Mouse (Mus musculus) erythroblast, embryonic 14.5 days (primary cell): Measurements from ENCODE around the gene Col6a2. TPM values are rescaled to one million over a fixed set of nuclear protein-coding genes. Genes with fewer than 3 reads are reported as not detected.

Experiments
- H3K27me3 ChIP-seq: 2 replicates; pipeline ENCODE4 v1.6.1; 2012; ENCODE audit warnings: inconsistent platforms; ENCODE audit not compliant: control insufficient read depth
- H3K36me3 ChIP-seq: 2 replicates; pipeline ENCODE4 v1.6.1; 2012; ENCODE audit warnings: mild to moderate bottlenecking, inconsistent platforms; ENCODE audit not compliant: control insufficient read depth
- H3K4me1 ChIP-seq: 2 replicates; pipeline ENCODE4 v1.6.1; 2012; ENCODE audit warnings: inconsistent platforms; ENCODE audit not compliant: control insufficient read depth
- H3K4me3 ChIP-seq: replicated peaks from 2 replicates; pipeline ENCODE3; 2012; ENCODE audit warnings: moderate library complexity, mild to moderate bottlenecking, inconsistent platforms
- H3K9me3 ChIP-seq: 2 replicates; pipeline ENCODE4 v1.6.1; 2012; ENCODE audit warnings: low read length, inconsistent platforms, mixed read lengths; ENCODE audit not compliant: control insufficient read depth
- GATA1 ChIP-seq: IDR thresholded peaks from 2 replicates; pipeline ENCODE4 v1.6.1; 2012; ENCODE audit warnings: low read length, inconsistent platforms, mixed read lengths
- TAL1 ChIP-seq: IDR thresholded peaks from 3 replicates; pipeline ENCODE4 v1.6.1; 2012; ENCODE audit warnings: low read length, inconsistent platforms, mixed read lengths
- polyA plus RNA-seq: library from polyadenylated mRNA; stranded (reverse); fragments of >175 nt; gene quantifications from 2 replicates; pipeline ENCODE4 v1.2.3, GENCODE M21; 2012

Gene Col6a2
- polyA plus RNA-seq, 1 experiment: not detected

DNA sequence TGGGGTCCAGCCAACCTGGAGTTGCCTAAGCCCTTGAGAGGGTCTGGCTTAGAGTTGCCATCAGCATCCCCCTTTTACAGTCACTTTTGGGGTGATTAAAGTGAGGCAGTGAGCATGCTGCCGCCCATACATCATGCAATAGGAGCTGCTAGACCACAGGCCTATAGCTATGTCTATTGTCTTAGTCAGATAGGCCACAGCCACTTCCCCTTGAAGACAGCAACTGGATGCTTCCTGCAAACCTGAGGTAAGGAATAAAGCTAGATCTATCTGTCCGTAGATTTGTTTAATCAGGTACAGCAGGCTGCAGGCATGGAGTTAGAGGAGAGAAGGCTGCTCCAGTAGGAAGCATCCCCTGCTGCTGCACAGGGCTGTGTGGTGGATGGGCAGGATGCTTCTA is 52.4 kb downstream of the Col6a2 start:
- H3K4me3 ChIP-seq: no peak overlapping the region
- H3K4me1 ChIP-seq: no peaks in the 10 kb centered on the region
- no peak for TF ChIP-seq TAL1
- TF ChIP-seq GATA1: no peak
- no peaks in the 10 kb centered on the region for H3K36me3 ChIP-seq
- no peaks in the 10 kb centered on the region for H3K9me3 ChIP-seq
- H3K27me3 ChIP-seq: no peaks in the 10 kb centered on the region

DNA sequence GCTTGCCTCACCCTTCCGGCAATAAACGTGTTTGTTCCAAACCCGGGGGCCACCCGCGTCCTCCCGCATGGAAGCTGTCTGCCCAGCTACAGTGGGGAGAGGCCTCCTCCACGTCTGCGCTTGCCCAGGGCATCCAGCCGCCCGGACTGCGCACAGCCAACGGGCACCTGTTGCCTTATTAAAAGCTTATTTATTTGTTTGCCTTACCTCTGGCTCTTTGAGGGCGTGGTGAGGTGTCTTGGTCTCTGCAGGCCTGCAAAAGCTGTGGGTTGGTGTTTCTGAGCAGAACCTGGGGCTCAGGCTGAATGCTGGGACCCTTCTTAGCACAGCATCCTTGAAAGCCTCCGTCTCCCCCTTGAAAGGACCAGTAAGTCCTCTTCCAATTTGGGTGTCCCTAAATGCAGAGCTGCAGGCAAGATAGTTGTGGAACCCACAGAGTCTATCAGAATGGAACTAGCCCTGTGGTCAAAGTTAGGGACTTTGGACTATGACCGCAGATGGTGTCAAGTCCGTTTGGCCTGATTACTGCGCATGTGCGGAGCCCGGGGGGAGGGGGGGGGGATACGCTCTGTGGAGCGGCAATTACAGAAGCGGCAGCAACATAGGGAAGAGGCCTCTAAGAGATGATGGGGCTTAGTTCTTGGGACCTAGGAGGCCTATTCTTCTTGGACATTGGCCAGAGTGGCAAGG is 53.3 kb downstream of the Col6a2 start:
- no peaks in the 10 kb centered on the region for H3K27me3 ChIP-seq
- H3K4me3 ChIP-seq: no peak overlapping the region
- H3K36me3 ChIP-seq: no peaks in the 10 kb centered on the region
- no peak for TF ChIP-seq GATA1
- no peak for TF ChIP-seq TAL1
- H3K9me3 ChIP-seq: no peaks in the 10 kb centered on the region
- no peaks in the 10 kb centered on the region for H3K4me1 ChIP-seq

- H3K4me3 ChIP-seq: no peak within 1 kb of the TSS
- no peaks in the 10 kb centered on the region for H3K36me3 ChIP-seq
- H3K9me3 ChIP-seq: no peaks in the 10 kb centered on the region
- no peaks in the 10 kb centered on the region for H3K4me1 ChIP-seq
- TF ChIP-seq GATA1: no peak
- TF ChIP-seq TAL1: no peak
- no peaks in the 10 kb centered on the region for H3K27me3 ChIP-seq
Observed at GRCm38 (mm10) chr10:76561972-76562371, 61.5 kb downstream of the Col6a2 start, which contains the start of gene Spatc1l. Gene Spatc1l (plus strand): TSS chr10:76562272.

GRCm38 (mm10) chr10:76554061-76554460 is 69.4 kb downstream of the Col6a2 start:
- Histone ChIP-seq H3K36me3 (peaks cover 57% of the 10 kb centered on the region), H3K9me3 (no peaks in the 10 kb centered on the region), H3K4me3 (no peak overlapping the region), H3K27me3 (no peaks in the 10 kb centered on the region), H3K4me1 (no peaks in the 10 kb centered on the region)
- TF ChIP-seq GATA1 (no peak), TAL1 (no peak)

DNA sequence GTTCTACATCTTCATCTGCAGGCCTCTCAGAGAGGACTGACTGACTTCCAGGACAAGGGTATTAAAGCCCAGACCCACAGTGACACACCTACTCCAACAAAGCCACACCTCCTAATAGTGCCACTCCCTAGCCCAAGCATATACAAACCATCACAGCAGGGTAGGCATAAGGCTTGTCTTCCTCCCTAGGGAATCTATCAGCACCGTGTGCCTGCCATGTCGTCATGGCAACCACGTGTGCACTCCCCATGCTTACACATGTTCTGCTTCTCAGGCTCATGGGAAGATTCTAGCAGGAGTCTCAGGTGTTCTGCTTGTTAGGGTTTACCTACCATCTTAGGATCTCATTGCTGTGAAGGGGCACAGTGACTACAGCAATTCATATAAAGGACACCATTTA is 71.9 kb downstream of the Col6a2 start:
- Histone ChIP-seq H3K27me3 (no peaks in the 10 kb centered on the region), H3K4me1 (no peaks in the 10 kb centered on the region), H3K9me3 (no peaks in the 10 kb centered on the region), H3K4me3 (no peak overlapping the region), H3K36me3 (peaks cover 80% of the 10 kb centered on the region)
- TF ChIP-seq GATA1 (no peak), TAL1 (no peak)

GRCm38 (mm10) chr10:76550458-76550857 is 73.0 kb downstream of the Col6a2 start:
- H3K4me3 ChIP-seq: no peak overlapping the region
- no peaks in the 10 kb centered on the region for H3K27me3 ChIP-seq
- TF ChIP-seq TAL1: no peak
- TF ChIP-seq GATA1: no peak
- no peaks in the 10 kb centered on the region for H3K4me1 ChIP-seq
- peaks cover 91% of the 10 kb centered on the region for H3K36me3 ChIP-seq
- no peaks in the 10 kb centered on the region for H3K9me3 ChIP-seq

DNA sequence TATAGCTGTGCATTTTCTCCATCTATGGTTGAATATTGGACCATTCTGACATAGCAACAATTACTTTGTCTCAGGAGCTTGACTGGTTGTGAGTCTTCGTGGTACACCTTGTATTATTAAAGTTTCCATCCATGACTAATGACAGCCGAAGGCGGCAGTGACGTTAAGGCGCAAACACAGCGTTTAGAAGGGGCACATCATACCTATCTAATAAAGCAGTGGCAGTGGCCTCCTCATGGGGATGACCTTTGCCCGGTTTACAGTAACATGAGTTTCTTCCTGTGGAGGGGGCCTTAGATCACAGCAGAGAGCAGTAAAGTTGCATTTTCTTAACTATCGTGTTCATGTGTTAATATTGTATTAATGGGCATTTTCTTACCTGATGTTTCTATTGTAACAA is 75.2 kb downstream of the Col6a2 start:
- Histone ChIP-seq H3K27me3 (no peaks in the 10 kb centered on the region), H3K36me3 (peaks cover 97% of the 10 kb centered on the region), H3K4me3 (no peak overlapping the region), H3K4me1 (no peaks in the 10 kb centered on the region), H3K9me3 (no peaks in the 10 kb centered on the region)
- TF ChIP-seq TAL1: no peak
- TF ChIP-seq GATA1: no peak

DNA sequence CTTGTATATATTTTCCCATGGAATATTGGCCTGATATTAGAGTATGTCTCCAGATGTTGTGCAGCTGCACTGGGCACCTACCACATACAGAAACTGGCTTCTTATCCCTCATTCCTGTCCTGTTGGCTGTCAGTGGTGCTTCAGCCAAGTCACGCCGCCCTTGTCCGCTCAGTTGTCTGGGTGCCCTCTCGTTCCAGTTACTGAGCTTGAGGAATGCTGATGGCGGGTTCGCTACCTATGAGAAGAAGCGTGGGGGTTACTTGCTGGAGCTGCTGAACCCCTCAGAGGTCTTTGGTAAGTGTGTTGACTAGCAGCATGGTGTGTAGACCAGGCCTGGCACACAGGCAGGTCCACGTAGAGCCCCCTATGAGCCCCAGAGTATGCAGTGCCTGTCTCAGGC is 76.9 kb downstream of the Col6a2 start:
- Histone ChIP-seq H3K9me3 (no peaks in the 10 kb centered on the region), H3K36me3 (peaks cover 96% of the 10 kb centered on the region), H3K27me3 (no peaks in the 10 kb centered on the region), H3K4me3 (no peak overlapping the region), H3K4me1 (no peaks in the 10 kb centered on the region)
- no peak for TF ChIP-seq TAL1
- TF ChIP-seq GATA1: no peak

Other genes with a start within 250 kb of the Col6a2 start
- not detected in 2 replicates for gene AC141477.1, start 183.2 kb downstream of the Col6a2 start, polyA plus RNA-seq
- gene Pcnt, start 180.8 kb downstream of the Col6a2 start, polyA plus RNA-seq: 8.5 and 11.9 TPM in 2 replicates
- gene 2610028H24Rik, start 174.5 kb downstream of the Col6a2 start, polyA plus RNA-seq: not detected in 2 replicates
- gene Mcm3ap, start 154.7 kb downstream of the Col6a2 start, polyA plus RNA-seq: 2.7 and 3.0 TPM in 2 replicates
- 0.11 and 0.14 TPM in 2 replicates for gene Ybey, start 154.5 kb downstream of the Col6a2 start, polyA plus RNA-seq
- 0.16 and 0.21 TPM in 2 replicates for gene Lss, start 92.0 kb downstream of the Col6a2 start, polyA plus RNA-seq
- not detected in 2 replicates for gene Spatc1l, start 61.4 kb downstream of the Col6a2 start, polyA plus RNA-seq
- gene Ftcd, start 48.0 kb downstream of the Col6a2 start, polyA plus RNA-seq: not detected in 2 replicates
- gene Col6a1, start 102.5 kb upstream of the Col6a2 start, polyA plus RNA-seq: not detected in 2 replicates